Mouse (Mus musculus) hindbrain, embryonic 13.5 days (tissue): Measurements from ENCODE around the gene Slc8b1. TPM values are rescaled to one million over a fixed set of nuclear protein-coding genes. Genes with fewer than 3 reads are reported as not detected.

Experiments
- ATAC-seq: fragments of 200-750 bp; cut with Nextera tagmentation; 2 replicates; pipeline ENCODE4 v1.8.0; 2017; ENCODE audit warnings: moderate TSS enrichment; ENCODE audit not compliant: low FRiP score
- H3K27ac ChIP-seq: fragments of 300-500 bp; sonication (generic); 2 replicates; pipeline ENCODE4 v1.5.1; 2015; ENCODE audit warnings: inconsistent platforms, mild to moderate bottlenecking, moderate library complexity
- H3K27me3 ChIP-seq: fragments of 300-500 bp; sonication (generic); 2 replicates; pipeline ENCODE4 v1.6.1; 2015; ENCODE audit warnings: mild to moderate bottlenecking, inconsistent platforms
- H3K36me3 ChIP-seq: fragments of 300-500 bp; sonication (generic); 2 replicates; pipeline ENCODE4 v1.6.1; 2015; ENCODE audit warnings: mild to moderate bottlenecking, inconsistent platforms
- H3K4me1 ChIP-seq: fragments of 300-500 bp; sonication (generic); replicated peaks from 2 replicates; pipeline ENCODE4 v1.6.1; 2015; ENCODE audit warnings: inconsistent platforms
- H3K4me2 ChIP-seq: fragments of 300-500 bp; sonication (generic); 2 replicates; pipeline ENCODE4 v1.6.1; 2015; ENCODE audit warnings: inconsistent platforms, mild to moderate bottlenecking, moderate library complexity
- H3K4me3 ChIP-seq: fragments of 300-500 bp; sonication (generic); 2 replicates; pipeline ENCODE4 v1.5.1; 2015; ENCODE audit warnings: mild to moderate bottlenecking, inconsistent platforms
- H3K9ac ChIP-seq: fragments of 300-500 bp; sonication (generic); 2 replicates; pipeline ENCODE4 v1.6.1; 2015; ENCODE audit warnings: mild to moderate bottlenecking, inconsistent platforms
- H3K9me3 ChIP-seq: fragments of 300-500 bp; sonication (generic); 2 replicates; pipeline ENCODE4 v1.6.1; 2016; ENCODE audit warnings: inconsistent platforms
- WGBS: fragments of 180-500 bp; shearing (Covaris S2); methylation state at CpG from one replicate; pipeline ENCODE4 v1.1.7; 2015; 5-methylcytosine and 5-hydroxymethylcytosine counted together
- polyA plus RNA-seq: library from polyadenylated mRNA; unstranded; fragments of >200 nt; fragmentation: Nextera tagmentation; extraction: Ambion mirVana; gene quantifications from 2 replicates; pipeline ENCODE4 v1.2.1, GENCODE M21; 2015

The Slc8b1 gene
- polyA plus RNA-seq = 2.5 and 4.1 TPM in 2 replicates

DNA sequence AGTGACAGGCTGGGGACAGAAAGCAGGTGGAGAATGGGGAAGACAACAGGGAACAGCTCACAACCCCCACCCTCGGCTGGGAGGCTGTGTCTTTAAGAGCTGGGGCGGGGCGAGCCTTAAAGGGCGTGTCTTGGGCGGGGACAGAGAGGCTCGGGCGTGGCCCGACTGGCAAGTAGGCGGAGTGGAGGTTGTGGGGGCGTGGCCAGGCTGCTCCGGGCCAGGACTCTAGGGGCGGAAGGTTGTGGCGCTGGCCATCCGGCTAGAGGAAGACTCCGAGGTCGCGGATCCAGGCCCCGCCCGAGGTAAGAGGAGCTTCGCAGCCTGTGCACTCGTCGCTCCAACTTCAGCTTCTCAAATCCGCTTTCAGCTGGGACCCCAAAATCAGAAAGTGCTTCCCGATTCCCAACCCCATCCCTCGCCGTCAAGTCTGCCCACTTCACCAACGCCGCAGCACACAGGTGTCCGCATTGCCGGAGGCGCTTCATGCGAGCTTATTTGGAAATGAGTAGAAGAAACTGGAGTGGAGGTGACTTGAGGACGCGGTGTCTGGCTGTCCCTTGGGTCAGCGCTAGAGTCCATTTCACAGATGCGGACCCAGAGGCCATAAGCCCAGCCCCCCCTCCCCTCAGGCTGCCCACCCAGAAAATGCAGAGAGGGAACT, at the start of gene Slc8b1:
TSS of gene Slc8b1 (plus strand) at position 187 of the 661 bp plus-strand sequence.
- ATAC-seq = peak; percentile 70
- Histone ChIP-seq H3K4me2 (peak within 1 kb of the TSS; percentile 63), H3K27me3 (peaks cover 13% of the 10 kb centered on the region; the same call in 1 of the 2 replicates), H3K9ac (no peak within 1 kb of the TSS), H3K9me3 (no peaks in the 10 kb centered on the region), H3K36me3 (no peaks in the 10 kb centered on the region), H3K4me3 (peak within 1 kb of the TSS; percentile 41), H3K4me1 (peaks cover 53% of the 10 kb centered on the region), H3K27ac (no peak within 1 kb of the TSS)
- WGBS = under 1% methylated on average over 36 of the region's 36 CpGs

DNA sequence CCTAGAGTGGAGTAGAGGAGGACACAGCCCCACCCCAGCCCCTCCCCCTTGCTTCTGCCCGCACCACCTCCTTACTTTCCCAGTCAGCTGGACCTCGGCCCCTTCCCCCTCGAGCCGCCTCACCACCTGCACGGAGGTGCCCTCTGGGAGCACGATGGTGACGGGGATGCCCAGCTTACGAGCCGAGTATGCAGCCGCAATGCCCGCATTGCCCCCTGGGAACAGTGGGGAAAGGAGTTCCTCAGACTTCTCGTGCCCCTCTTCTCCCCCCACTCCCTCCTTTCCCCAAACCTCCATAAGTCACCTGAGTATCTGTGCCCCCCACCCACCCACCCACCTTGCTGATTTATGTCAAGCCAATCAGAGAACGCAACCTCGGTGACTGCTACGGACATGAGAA, 49.1 kb upstream of the Slc8b1 start:
- H3K36me3 ChIP-seq = no peaks in the 10 kb centered on the region
- no peak overlapping the region for H3K4me3 ChIP-seq
- H3K27me3 ChIP-seq = peaks cover 20% of the 10 kb centered on the region
- H3K27ac ChIP-seq = no peak overlapping the region
- H3K4me1 ChIP-seq = peaks cover 3% of the 10 kb centered on the region; the same call in 1 of the 2 replicates
- H3K9me3 ChIP-seq = no peaks in the 10 kb centered on the region
- no peak for ATAC-seq
- H3K9ac ChIP-seq = no peak overlapping the region
- H3K4me2 ChIP-seq = no peak overlapping the region
- 74% methylated on average over 14 of the region's 15 CpGs for WGBS

DNA sequence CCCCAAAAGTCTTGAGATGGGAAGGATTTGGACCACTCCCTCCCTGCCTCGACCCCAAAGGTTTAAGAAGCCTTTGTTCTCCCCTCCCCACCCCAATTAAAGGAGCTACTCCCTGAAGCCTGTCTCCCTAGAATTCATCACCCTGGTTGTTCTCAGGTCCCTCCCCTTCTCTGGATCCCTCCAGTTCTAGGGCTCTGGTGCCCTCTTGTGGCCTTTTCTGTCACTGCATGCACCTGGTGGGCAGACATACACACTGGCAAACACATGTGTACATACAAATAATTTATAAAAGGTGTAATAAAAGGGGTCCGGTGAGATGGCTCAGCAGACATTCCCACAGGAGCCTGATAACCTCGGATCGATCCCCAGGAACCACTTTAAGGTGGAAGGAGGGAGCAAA, 46.6 kb upstream of the Slc8b1 start:
- no peaks in the 10 kb centered on the region for H3K9me3 ChIP-seq
- no peak overlapping the region for H3K9ac ChIP-seq
- peaks cover 6% of the 10 kb centered on the region; the same call in 1 of the 2 replicates for H3K4me1 ChIP-seq
- no peak overlapping the region for H3K4me2 ChIP-seq
- H3K4me3 ChIP-seq = no peak overlapping the region
- no peak for ATAC-seq
- H3K27me3 ChIP-seq = peaks cover 18% of the 10 kb centered on the region
- H3K27ac ChIP-seq = no peak overlapping the region
- no peaks in the 10 kb centered on the region for H3K36me3 ChIP-seq
- WGBS = 87% methylated on average over 4 of the region's 4 CpGs

DNA sequence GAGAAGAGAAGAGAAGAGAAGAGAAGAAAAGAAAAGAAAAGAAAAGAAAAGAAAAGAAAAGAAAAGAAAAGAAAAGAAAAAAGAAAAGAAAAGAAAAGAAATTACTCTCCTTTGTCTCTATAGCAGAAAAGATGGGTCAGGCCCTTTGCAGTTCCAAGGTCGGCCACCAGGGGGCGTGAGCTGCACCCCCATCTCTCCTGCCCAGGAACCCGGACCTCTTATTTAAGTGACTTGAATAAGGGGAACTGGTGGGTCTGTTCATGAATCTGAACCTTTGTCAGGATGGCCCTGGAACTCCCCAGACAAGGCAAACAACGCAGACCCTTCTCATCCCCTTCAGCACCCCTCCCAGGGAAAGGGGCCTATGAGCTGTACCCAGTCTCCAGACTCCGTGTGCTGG, 45.9 kb upstream of the Slc8b1 start:
- no peaks in the 10 kb centered on the region for H3K36me3 ChIP-seq
- no peak overlapping the region for H3K4me2 ChIP-seq
- no peak overlapping the region for H3K9ac ChIP-seq
- H3K4me3 ChIP-seq = no peak overlapping the region
- peaks cover 18% of the 10 kb centered on the region for H3K27me3 ChIP-seq
- ATAC-seq = no peak
- no peak overlapping the region for H3K27ac ChIP-seq
- H3K4me1 ChIP-seq = peaks cover 6% of the 10 kb centered on the region; the same call in 1 of the 2 replicates
- WGBS = 40% methylated on average over 5 of the region's 5 CpGs
- no peaks in the 10 kb centered on the region for H3K9me3 ChIP-seq

DNA sequence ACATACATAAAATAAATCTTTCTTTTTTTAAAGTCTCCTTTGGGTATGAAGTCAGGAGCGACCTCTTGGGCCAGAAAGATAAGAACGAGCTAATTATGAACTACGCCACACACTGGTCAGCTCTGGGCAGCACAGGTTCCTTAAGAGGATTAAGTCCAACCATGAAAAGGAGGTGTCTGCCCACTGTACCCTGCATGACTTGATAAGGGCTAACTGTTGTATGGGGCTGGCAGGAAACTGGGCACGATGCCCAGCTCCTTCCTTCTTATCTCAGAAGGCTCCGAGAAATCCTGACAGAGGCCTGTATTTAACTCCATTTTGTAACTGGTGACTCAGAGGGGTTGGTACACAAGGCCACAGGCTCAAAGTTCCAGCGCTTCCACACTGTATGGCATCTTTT, 45.1 kb upstream of the Slc8b1 start:
- H3K27ac ChIP-seq = no peak overlapping the region
- 79% methylated on average over 6 of the region's 6 CpGs for WGBS
- H3K4me3 ChIP-seq = no peak overlapping the region
- no peak overlapping the region for H3K4me2 ChIP-seq
- H3K9ac ChIP-seq = no peak overlapping the region
- no peaks in the 10 kb centered on the region for H3K9me3 ChIP-seq
- peaks cover 6% of the 10 kb centered on the region; the same call in 1 of the 2 replicates for H3K4me1 ChIP-seq
- no peaks in the 10 kb centered on the region for H3K36me3 ChIP-seq
- peaks cover 14% of the 10 kb centered on the region for H3K27me3 ChIP-seq
- ATAC-seq = no peak

DNA sequence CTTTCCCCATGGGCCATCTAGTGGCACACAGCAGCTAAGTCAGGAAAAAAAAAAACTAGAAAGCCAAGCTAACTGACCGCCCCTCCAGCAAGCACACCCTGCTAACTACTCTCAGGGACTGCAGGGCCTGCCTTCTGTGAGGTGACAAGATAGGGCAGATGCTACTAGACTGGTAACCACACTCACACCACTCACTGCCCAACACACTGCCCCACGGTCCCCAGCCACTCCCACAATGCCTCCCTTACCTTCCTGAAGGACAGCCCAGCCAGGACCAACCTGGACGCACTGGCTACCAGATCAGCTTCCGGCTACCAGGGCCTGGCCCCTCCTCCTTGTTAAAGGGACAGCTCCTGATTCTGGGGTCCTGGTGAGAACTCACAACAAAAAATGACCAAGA, 43.9 kb upstream of the Slc8b1 start:
- 7% methylated on average over 4 of the region's 4 CpGs for WGBS
- peak overlapping the region; percentile 37 for H3K4me2 ChIP-seq
- H3K9ac ChIP-seq = peak overlapping the region; percentile 19; the same call in 1 of the 2 replicates
- peak overlapping the region; percentile 17 for H3K4me3 ChIP-seq
- peaks cover 8% of the 10 kb centered on the region; the same call in 1 of the 2 replicates for H3K27me3 ChIP-seq
- no peak for ATAC-seq
- H3K9me3 ChIP-seq = no peaks in the 10 kb centered on the region
- no peak overlapping the region for H3K27ac ChIP-seq
- H3K4me1 ChIP-seq = peaks cover 6% of the 10 kb centered on the region; the same call in 1 of the 2 replicates
- H3K36me3 ChIP-seq = no peaks in the 10 kb centered on the region

DNA sequence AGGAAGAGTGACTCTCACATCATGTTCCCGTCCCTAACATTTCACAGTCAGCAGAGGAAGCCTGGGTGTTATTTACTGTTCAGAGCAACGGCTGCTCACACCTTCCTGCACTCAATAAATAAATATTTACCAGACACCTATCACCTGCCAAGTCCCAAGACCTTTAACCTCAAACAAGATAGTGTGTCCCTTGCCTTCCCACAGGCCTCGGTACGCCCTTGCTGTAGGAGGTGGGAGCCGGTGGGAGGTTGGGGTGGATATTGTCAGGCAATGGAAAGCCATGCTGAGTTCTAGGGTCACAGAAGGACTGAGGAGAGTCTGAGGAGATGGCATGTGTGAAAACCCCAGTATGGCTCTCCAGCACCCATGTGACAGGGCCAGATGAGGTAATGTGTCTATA, 42.6 kb upstream of the Slc8b1 start:
- WGBS = 90% methylated on average over 5 of the region's 5 CpGs
- H3K9ac ChIP-seq = no peak overlapping the region
- H3K4me3 ChIP-seq = no peak overlapping the region
- ATAC-seq = no peak
- H3K4me1 ChIP-seq = peaks cover 6% of the 10 kb centered on the region; the same call in 1 of the 2 replicates
- no peak overlapping the region for H3K4me2 ChIP-seq
- 0 out of 2 replicates have a peak, but pooled peaks cover 2% of the 10 kb centered on the region for H3K27me3 ChIP-seq
- no peaks in the 10 kb centered on the region for H3K36me3 ChIP-seq
- H3K27ac ChIP-seq = no peak overlapping the region
- H3K9me3 ChIP-seq = no peaks in the 10 kb centered on the region

DNA sequence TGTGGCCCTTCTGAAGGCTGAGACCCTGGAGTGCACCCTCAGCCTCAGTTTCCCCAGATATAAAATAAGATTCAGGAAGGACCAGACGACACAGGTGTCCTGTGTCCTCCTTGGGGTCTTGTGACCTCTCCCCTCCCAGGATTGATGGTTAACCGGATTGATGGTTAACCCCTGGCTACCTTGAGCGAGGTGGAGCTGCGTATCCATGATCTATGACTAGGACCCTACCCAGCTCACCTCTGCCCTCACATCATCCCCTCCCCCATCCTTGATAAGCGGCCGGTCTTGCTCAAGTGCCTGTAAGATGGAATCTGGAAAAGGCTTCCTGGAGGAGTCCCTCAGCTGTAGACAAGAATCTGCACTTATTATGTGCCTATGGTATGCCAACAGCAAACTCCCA, 42.1 kb upstream of the Slc8b1 start:
- no peak for ATAC-seq
- H3K36me3 ChIP-seq = no peaks in the 10 kb centered on the region
- H3K9ac ChIP-seq = no peak overlapping the region
- no peak overlapping the region for H3K4me2 ChIP-seq
- 0 out of 2 replicates have a peak, but pooled peaks cover 2% of the 10 kb centered on the region for H3K27me3 ChIP-seq
- peaks cover 6% of the 10 kb centered on the region; the same call in 1 of the 2 replicates for H3K4me1 ChIP-seq
- 93% methylated on average over 6 of the region's 6 CpGs for WGBS
- H3K9me3 ChIP-seq = no peaks in the 10 kb centered on the region
- H3K27ac ChIP-seq = no peak overlapping the region
- H3K4me3 ChIP-seq = no peak overlapping the region

DNA sequence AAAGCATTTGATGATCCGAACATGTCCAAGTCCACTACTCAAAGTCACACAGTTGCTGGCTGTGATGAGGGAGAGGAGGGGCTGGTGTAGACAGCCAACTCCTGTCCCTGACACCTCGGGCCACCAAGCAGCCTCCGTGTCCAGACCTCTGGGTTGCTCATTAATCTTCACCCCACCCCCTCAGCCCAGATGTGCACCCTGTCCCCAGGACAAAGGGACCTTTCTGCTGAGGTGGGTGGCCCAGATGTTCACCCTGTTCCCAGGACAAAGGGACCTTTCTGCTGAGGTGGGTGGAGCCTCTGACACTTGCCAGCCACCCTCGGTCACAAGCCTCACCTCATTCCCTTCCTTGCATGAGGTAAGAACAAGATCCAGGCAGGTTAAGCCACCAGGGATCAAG, 39.4 kb upstream of the Slc8b1 start:
- H3K9me3 ChIP-seq = no peaks in the 10 kb centered on the region

DNA sequence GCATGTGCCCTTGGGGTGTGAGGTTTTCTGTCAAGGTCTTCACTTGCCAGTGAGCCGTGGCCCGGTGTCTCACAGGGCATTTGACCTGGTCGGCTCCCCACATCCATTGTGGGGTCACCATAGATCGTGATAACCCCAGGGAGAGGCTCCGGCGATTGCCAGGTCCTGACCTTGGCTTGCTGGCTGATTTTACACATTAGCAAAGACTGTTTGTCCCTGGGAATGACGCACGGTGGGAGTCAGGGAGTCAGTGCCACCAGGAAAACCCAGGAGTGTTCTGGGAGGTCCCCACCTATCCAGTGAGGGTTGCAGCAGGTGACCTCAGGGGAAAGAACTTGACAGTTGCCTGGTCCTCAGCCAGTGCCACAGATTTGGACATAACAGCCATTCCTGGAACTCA, 38.2 kb upstream of the Slc8b1 start, which contains the start of gene Sdsl:
TSS of gene Sdsl (minus strand) at position 41 of the 400 bp plus-strand sequence.
- WGBS = 84% methylated on average over 8 of the region's 8 CpGs
- Histone ChIP-seq H3K27ac (no peak within 1 kb of the TSS), H3K4me1 (0 out of 2 replicates have a peak, but pooled peaks cover 5% of the 10 kb centered on the region), H3K4me3 (no peak within 1 kb of the TSS), H3K9ac (no peak within 1 kb of the TSS), H3K9me3 (no peaks in the 10 kb centered on the region), H3K27me3 (peaks cover 15% of the 10 kb centered on the region; the same call in 1 of the 2 replicates), H3K36me3 (no peaks in the 10 kb centered on the region), H3K4me2 (no peak within 1 kb of the TSS)
- no peak for ATAC-seq

More for the DNA sequence above, 39.4 kb upstream of the Slc8b1 start:
- Histone ChIP-seq H3K36me3 (no peaks in the 10 kb centered on the region), H3K9ac (no peak overlapping the region), H3K27me3 (peaks cover 9% of the 10 kb centered on the region; the same call in 1 of the 2 replicates), H3K4me3 (no peak overlapping the region), H3K4me2 (no peak overlapping the region), H3K4me1 (peaks cover 10% of the 10 kb centered on the region; the same call in 1 of the 2 replicates), H3K27ac (no peak overlapping the region)
- no peak for ATAC-seq
- 49% methylated on average over 4 of the region's 4 CpGs for WGBS

DNA sequence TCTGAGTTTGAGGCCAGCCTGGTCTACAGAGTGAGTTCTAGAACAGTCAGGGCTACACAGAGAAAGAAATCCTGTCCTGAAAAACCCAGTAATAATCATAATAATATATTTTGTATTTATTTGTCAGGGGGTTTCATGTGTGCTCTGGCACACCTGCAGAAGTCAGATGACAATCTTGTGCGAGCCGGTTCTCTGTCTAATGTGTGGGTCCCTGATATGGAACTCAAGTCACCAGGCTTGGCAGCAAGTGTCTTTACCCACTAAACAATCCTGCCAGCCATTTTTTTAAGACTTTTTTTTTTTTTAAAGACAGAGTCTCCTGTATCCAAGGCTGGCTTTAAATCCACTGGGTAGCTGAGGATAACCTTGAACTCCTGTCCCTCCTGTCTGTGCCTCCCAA, 37.6 kb upstream of the Slc8b1 start:
- Histone ChIP-seq H3K27ac (no peak overlapping the region), H3K4me1 (0 out of 2 replicates have a peak, but pooled peaks cover 5% of the 10 kb centered on the region), H3K9ac (no peak overlapping the region), H3K4me3 (no peak overlapping the region), H3K27me3 (peaks cover 21% of the 10 kb centered on the region; the same call in 1 of the 2 replicates), H3K9me3 (no peaks in the 10 kb centered on the region), H3K36me3 (no peaks in the 10 kb centered on the region), H3K4me2 (no peak overlapping the region)
- ATAC-seq = no peak
- WGBS = 95% methylated on average over 2 of the region's 2 CpGs

DNA sequence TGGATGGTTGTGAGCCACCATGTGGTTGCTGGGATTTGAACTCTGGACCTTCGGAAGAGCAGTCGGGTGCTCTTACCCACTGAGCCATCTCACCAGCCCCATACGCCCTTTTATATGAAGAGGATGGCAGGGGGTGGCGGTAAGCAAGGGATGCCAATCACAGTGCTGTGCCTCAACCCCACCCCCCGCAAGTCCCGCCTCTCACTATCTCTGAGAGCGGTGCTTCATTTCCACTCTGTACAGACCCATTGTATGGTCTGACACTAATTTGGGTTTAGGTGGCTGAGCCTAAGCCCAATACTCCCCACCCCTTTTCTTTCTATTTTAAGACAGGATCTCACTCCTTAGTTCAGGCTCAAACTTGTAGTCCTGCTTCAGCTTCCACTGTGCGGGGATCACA, 35.1 kb upstream of the Slc8b1 start:
- WGBS = 55% methylated on average over 8 of the region's 8 CpGs
- Histone ChIP-seq H3K9me3 (no peaks in the 10 kb centered on the region), H3K9ac (0 out of 2 replicates have a peak overlapping the region, but pooled peaks have one; percentile 5), H3K4me2 (no peak overlapping the region), H3K27ac (no peak overlapping the region), H3K27me3 (peaks cover 23% of the 10 kb centered on the region; the same call in 1 of the 2 replicates), H3K4me3 (no peak overlapping the region), H3K36me3 (no peaks in the 10 kb centered on the region), H3K4me1 (peaks cover 5% of the 10 kb centered on the region; the same call in 1 of the 2 replicates)
- no peak for ATAC-seq
